Mouse (Mus musculus) bone marrow, adult 2 months (tissue): ENCODE measurements at regions not wholly inside any gene's neighbourhood (a gene's known extent, or its start where the extent isn't known, plus 50 kb on each side); places are given as distances from the start of the nearest gene placed in this dataset.
A peak's percentile ranks its signal among the peaks of the same experiment; 100 is the strongest.

Experiments
- H3K27ac ChIP-seq: fragments of 200-500 bp; 2 replicates; pipeline ENCODE4 v1.5.1; 2012; ENCODE audit warnings: low read depth, mild to moderate bottlenecking, control low read depth, inconsistent platforms, low read length; ENCODE audit not compliant: control insufficient read depth, poor library complexity, insufficient read depth
- H3K4me1 ChIP-seq: fragments of 200-500 bp; 2 replicates; pipeline ENCODE4 v1.6.1; 2011; ENCODE audit warnings: low read length; ENCODE audit not compliant: control insufficient read depth, insufficient read depth
- H3K4me3 ChIP-seq: fragments of 200-500 bp; replicated peaks from 2 replicates; pipeline ENCODE3; 2011; ENCODE audit warnings: mild to moderate bottlenecking, low read depth, low read length, control low read depth; ENCODE audit not compliant: control insufficient read depth
- CTCF ChIP-seq: fragments of 200-500 bp; IDR thresholded peaks from 2 replicates; pipeline ENCODE4 v1.5.1; 2011; ENCODE audit warnings: low read length, control low read depth; ENCODE audit not compliant: control insufficient read depth, insufficient read depth
- POLR2A ChIP-seq: fragments of 200-500 bp; IDR thresholded peaks from 2 replicates; pipeline ENCODE4 v1.6.1; 2011; ENCODE audit warnings: low read depth, mild to moderate bottlenecking, control low read depth, low read length, borderline replicate concordance; ENCODE audit not compliant: control insufficient read depth
- WGBS: fragments of 180-500 bp; shearing (Covaris S2); methylation state at CpG from one replicate; pipeline ENCODE4 v1.1.7; 2018; 5-methylcytosine and 5-hydroxymethylcytosine counted together

DNA sequence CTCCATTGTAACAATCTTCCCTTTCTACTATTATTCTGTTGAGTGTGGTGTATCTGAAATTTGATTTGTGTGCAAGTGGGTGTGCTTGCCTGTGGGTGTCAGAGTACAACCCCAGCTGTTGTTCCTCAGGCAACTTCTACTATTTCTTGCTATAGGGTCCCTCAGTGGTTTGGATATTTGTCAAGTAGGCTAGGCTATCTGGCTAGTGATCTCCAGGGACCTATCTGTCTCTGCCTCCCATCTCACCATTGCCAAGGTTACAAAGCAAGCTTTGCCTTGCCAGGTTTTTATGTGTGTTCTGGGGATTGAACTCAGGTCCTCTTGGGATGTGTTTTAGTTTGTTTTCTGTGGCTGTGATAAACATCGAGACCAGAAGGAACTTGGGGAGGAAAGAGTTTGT lies 74.1 kb upstream of the Stt3b start:
- peaks cover 5% of the 10 kb centered on the region; the same call in 1 of the 2 replicates for H3K4me1 ChIP-seq
- no peak for TF ChIP-seq CTCF
- no peak for TF ChIP-seq POLR2A
- H3K4me3 ChIP-seq: no peak overlapping the region
- no peak overlapping the region for H3K27ac ChIP-seq
- WGBS: 66% methylated on average over 1 of the region's 1 CpGs

- no peak for TF ChIP-seq CTCF
- no peak for TF ChIP-seq POLR2A
- 35% methylated on average over 26 of the region's 26 CpGs for WGBS
- peak overlapping the region; percentile 45 for H3K4me3 ChIP-seq
- peaks cover 7% of the 10 kb centered on the region for H3K4me1 ChIP-seq
- no peak overlapping the region for H3K27ac ChIP-seq
Observed at GRCm38 (mm10) chr9:115387471-115388360, 77.5 kb upstream of the Stt3b start.

DNA sequence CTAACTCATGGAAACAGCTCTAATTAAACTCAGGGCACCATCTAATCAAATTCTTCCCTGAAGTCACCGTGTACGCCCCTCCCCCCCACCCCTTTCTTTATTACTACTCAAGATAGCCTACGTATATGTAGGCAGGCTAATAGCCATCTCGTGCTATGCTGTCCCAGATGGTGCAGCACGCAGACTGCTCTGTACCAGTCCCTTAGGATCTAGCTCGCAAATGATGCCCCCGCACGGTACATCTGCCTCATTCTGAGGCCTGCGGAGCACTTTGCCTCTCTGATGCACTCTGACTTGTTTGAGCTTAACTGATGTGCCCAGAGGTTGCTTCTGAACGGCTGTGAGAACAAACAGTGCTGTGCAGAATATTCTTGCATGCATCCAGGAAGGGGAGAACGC lies 78.1 kb upstream of the Stt3b start:
- WGBS: 90% methylated on average over 11 of the region's 11 CpGs
- Histone ChIP-seq H3K27ac (no peak overlapping the region), H3K4me1 (peaks cover 7% of the 10 kb centered on the region), H3K4me3 (no peak overlapping the region)
- TF ChIP-seq CTCF: no peak
- TF ChIP-seq POLR2A: no peak

DNA sequence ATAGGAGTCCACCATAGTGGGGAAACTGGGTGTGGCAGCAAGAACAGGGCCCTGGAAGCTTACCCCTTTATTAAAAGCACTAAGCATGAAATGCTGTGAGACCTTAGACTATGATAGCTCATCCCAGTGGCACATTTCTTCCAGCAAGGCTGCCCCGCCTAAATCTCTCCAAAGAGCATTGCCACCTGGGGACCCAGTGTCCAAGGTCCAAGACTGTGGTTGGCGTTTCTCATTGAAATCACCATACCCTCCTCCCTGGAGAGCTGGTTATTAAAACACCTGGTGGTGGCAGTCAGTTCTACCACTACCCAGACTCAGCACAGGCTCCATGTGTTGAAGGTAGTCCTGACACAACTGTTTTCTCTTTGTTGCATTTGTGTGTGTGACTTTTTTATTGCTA lies 78.9 kb upstream of the Stt3b start:
- H3K27ac ChIP-seq: no peak overlapping the region
- H3K4me1 ChIP-seq: peaks cover 7% of the 10 kb centered on the region
- WGBS: 81% methylated on average over 2 of the region's 2 CpGs
- TF ChIP-seq POLR2A (no peak), CTCF (no peak)
- H3K4me3 ChIP-seq: no peak overlapping the region

GRCm38 (mm10) chr9:115390880-115391281 lies 80.7 kb upstream of the Stt3b start:
- WGBS: 1% methylated on average over 11 of the region's 11 CpGs
- Histone ChIP-seq H3K27ac (no peak overlapping the region), H3K4me3 (no peak overlapping the region), H3K4me1 (peaks cover 7% of the 10 kb centered on the region)
- no peak for TF ChIP-seq POLR2A
- no peak for TF ChIP-seq CTCF

DNA sequence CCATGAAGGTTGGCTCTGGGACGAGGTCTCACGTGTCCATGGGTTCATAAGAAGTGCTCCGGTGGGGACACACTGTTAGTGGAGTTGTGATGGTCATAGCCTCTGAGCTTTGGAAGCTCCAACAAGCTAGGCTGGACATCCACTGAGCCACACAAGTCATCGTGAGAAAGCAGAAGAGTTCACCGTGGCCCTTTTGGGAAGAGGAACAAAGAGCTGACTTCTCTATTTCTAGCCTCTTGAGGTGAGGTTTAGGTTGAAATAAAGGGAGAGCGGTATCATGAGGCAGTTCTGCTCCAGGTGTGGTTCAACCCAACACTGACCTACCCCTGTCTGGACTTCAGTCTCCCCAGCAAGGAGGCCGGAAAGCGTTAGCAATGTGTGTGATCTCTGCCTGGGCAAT lies 85.3 kb upstream of the Stt3b start:
- no peak overlapping the region for H3K4me3 ChIP-seq
- no peak overlapping the region for H3K27ac ChIP-seq
- TF ChIP-seq CTCF: no peak
- no peak for TF ChIP-seq POLR2A
- WGBS: 45% methylated on average over 8 of the region's 8 CpGs
- peaks cover 6% of the 10 kb centered on the region for H3K4me1 ChIP-seq

- WGBS: 91% methylated on average over 6 of the region's 6 CpGs
- TF ChIP-seq POLR2A: no peak
- no peak for TF ChIP-seq CTCF
- Histone ChIP-seq H3K4me3 (no peak overlapping the region), H3K27ac (no peak overlapping the region), H3K4me1 (peaks cover 4% of the 10 kb centered on the region; the same call in 1 of the 2 replicates)
Observed at GRCm38 (mm10) chr9:115400461-115400860, 90.2 kb upstream of the Stt3b start.

GRCm38 (mm10) chr9:115401405-115402151 lies 91.4 kb upstream of the Stt3b start:
- no peaks in the 10 kb centered on the region for H3K4me1 ChIP-seq
- 84% methylated on average over 13 of the region's 13 CpGs for WGBS
- no peak overlapping the region for H3K4me3 ChIP-seq
- no peak for TF ChIP-seq POLR2A
- TF ChIP-seq CTCF: no peak
- no peak overlapping the region for H3K27ac ChIP-seq
